Mouse (Mus musculus) layer of hippocampus, adult 9-10 months (tissue): ENCODE measurements around the gene Cabp2.
A peak's percentile ranks its signal among the peaks of the same experiment; 100 is the strongest.
"Not testable (repeated sequence)": the region's sequence is repeated elsewhere in the genome, so short reads cannot be mapped to it uniquely, and the experiment has no call there.

ENCODE experiments used
- DNase-seq: peaks from one replicate; pipeline ENCODE4 v3.0.0; 2022; ENCODE audit warnings: low spot score

Cabp2 gene

GRCm38 (mm10) chr19:4102049-4102448 is 20.7 kb downstream of the Cabp2 start:
- DNase-seq, result no peak

GRCm38 (mm10) chr19:4102626-4103025 is 21.2 kb downstream of the Cabp2 start:
- DNase-seq, result no peak

- DNase-seq, result no peak
These were observed 21.9 kb downstream of the Cabp2 start for GRCm38 (mm10) chr19:4103294-4103693.

DNA sequence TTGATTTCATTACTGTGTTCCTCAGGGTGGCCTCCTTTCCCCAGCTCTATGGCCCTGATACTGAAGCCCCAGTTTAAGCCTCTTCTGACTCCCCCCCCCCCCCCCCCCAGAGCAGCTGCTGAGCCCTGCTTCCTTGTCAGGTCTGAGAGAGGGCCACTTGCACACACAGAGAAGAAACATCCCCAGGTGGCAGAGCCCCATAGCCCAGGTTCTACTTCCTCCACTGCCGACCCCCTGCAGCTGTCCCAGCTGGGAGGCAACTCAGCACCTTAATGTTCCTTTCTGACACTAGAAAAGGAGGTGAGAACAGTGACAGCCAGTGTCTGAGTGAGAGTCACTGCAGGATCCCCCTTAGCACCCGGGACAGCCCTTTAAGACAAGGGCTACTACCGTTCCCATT is 22.4 kb downstream of the Cabp2 start:
- no peak for DNase-seq

DNA sequence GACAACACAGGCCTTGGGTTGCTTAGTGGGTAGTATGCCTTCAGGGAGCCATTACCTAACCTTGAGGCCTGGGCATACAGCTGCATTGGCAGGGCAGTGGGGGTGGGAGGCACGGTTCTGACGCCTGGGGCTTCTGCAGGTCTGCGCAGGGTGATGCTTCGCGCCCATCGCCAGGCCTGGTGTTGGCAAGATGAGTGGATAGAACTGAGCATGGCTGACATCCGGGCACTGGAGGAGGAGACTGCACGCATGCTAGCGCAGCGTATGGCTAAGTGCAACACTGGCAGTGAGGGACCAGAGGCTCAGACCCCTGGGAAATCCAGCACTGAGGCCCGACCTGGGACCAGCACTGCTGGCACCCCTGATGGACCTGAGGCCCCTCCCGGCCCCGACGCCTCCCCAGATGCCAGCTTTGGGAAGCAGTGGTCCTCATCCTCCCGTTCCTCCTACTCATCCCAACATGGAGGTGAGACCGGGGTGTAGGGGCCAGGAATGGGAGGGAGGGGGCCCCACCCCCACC is 23.4 kb downstream of the Cabp2 start:
- DNase-seq, result no peak

- DNase-seq, result no peak
These were observed 25.3 kb downstream of the Cabp2 start for GRCm38 (mm10) chr19:4106654-4107053.

DNA sequence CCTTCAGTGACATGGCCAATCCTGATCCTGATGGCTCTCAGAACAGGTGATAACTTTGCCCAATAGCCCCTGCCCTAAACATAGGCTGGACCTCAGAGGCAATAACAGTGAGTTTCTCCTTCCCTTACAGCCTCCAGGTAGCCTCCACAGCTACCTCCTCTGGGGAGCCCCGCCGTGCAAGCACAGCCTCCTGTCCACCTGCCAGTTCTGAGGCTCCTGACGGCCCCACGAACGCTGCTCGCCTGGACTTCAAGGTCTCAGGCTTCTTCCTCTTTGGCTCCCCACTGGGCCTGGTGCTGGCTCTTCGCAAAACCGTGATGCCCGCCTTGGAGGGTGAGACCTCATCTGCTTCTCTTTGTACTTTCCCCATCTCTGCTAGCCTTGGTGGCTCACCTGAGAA is 27.2 kb downstream of the Cabp2 start:
- no peak for DNase-seq

DNA sequence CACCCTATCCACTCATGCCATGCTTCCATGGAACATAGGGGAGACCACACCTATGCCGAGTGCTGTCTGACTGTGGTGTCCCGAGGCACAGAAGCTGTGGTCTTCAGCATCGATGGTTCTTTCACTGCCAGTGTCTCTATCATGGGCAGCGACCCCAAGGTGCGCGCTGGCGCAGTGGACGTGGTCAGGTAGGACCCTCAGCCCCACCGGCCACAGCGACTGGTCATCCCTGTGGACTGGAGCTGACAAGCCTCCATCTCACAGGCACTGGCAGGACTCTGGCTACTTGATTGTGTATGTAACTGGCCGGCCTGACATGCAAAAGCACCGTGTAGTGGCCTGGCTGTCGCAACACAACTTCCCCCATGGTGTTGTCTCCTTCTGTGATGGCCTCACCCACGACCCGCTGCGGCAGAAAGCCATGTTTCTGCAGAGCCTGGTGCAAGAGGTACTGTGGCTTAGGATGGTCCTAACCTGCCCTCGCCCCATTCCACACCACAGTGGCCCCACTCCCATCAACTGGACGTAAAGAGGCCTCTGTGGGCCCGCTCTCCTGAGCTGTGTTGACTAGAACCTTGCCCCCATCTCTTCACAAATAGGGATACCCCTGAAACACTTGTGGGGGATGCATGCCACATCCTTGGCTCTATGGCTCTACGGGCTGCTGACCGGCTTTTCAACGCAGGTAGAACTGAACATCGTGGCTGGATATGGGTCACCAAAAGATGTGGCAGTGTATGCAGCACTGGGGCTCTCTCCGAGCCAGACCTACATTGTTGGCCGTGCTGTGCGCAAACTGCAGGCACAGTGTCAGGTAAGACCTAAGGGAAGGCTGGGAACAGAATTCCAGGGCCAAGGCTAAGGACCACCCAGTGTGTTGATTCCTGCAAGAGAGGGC is 30.9 kb downstream of the Cabp2 start:
- no peak for DNase-seq

GRCm38 (mm10) chr19:4113186-4113805 is 31.9 kb downstream of the Cabp2 start:
- peak; percentile 73 for DNase-seq

- DNase-seq, result no peak
These were observed 32.4 kb downstream of the Cabp2 start for GRCm38 (mm10) chr19:4113806-4114230.

- no peak for DNase-seq
These were observed 33.2 kb downstream of the Cabp2 start for GRCm38 (mm10) chr19:4114551-4114950.

DNA sequence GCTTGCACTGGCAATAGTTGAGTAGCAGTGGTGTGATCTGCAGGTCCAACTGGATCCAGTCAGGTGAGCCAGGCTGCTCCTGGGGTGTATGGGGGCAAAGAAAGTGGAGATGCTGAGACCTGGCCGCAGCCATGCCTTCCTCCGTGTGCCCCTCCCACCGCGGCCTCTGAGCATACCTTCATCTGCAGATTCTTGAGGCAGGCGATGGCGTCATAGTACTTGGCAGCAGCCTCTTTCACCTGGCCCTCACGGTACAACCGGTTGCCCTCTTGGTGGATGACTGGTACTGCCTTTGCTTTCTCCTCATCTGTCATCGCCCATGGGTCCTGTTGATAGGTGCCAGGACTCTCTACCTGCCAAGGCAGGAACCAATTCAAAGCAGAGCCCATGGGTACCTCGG is 33.8 kb downstream of the Cabp2 start:
- no peak for DNase-seq

DNA sequence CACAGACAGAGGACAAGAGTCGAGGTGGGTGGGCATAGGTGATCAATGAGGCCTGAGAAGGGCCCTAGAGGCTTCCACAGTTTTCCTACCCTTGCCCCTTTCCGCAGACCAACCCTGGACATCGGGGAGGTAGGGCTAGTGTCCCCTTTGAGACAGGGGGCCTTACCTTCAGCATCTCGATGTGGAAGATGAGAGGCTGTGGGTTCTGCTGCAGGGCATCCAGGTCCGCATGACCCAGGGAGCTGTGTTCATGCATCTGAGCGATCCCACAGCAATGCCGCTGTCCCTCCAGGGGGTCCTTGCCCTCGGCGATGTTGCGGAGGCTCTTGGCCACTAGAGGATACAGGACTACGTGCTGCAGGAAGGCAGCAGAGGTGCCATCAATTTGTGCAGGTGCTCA is 34.4 kb downstream of the Cabp2 start:
- no peak for DNase-seq

DNA sequence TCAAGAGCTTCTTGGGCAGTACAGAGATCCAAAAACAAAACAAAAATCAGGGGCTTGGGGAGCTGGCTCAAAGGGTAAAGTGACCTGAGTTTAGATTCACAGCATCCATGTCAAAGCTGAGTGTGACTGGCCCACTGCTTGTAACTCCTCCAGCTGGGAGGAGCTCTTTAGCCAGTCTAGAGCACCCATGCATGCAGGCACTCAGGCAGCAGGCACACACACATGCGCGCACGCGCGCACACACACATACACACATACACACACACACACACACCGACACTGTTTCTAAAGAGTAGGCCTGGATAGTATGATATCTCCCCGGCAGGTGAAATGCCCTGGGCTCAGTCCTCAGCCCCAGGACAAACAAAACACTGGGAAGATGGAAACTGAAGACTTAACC is 35.6 kb downstream of the Cabp2 start:
- no peak for DNase-seq

- DNase-seq, result no peak
These were observed 37.0 kb downstream of the Cabp2 start for GRCm38 (mm10) chr19:4118350-4118749.

GRCm38 (mm10) chr19:4119716-4120487 is 38.5 kb downstream of the Cabp2 start:
- DNase-seq, result no peak

GRCm38 (mm10) chr19:4120496-4120895 is 39.1 kb downstream of the Cabp2 start:
- DNase-seq, result no peak

DNA sequence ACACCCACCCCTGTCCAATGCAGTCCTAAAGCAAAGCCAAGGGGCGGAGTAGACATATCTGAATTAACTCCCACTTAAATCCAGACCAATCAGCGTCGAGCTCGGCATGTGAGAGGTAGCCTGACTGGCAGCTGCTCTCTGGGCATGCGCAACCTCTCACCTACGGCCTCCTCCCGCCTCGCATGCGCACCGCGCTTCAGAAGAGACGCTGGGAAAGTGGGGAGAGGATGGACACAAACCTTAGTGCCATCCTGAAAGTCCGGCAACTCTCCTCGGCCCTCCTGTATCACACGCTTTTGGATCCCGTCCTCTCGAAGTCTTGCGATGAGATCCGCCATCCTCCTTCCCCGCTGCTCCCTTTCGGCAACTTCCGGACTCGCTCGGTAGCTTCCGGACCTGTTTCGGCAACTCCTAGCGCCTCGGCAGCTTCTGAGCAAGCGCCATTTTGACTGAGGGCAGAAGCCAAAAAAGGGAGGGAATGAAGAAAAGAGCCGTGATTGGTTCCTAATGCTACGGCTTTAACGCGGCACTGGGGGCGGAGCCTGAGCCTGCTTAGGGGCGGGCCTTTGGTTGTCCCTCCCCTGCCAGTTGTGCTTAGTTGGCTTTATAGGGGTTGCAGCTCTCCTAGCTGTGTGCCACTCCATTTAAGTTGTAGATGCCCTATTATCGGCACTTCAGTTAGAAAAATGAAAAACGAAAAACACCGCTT is 39.9 kb downstream of the Cabp2 start:
- peak; percentile 97 for DNase-seq

DNA sequence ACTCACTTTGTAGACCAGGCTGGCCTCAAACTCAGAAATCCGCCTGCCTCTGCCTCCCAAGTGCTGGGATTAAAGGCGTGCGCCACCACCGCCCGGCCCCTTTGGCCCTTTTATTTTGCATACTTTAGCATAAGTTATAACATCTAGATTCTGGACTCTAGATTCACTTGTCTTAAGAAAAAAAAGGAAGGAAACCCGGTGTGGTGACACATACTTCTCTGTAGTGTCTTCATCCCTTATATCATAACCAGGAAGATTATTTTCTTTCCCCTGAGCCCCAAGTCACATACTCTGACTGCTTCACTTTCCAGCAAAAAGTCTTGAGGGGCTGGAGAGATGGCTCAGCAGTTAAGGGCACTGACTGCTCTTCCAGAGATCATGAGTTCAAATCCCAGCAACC is 40.5 kb downstream of the Cabp2 start:
- not testable (repeated sequence) for DNase-seq

DNA sequence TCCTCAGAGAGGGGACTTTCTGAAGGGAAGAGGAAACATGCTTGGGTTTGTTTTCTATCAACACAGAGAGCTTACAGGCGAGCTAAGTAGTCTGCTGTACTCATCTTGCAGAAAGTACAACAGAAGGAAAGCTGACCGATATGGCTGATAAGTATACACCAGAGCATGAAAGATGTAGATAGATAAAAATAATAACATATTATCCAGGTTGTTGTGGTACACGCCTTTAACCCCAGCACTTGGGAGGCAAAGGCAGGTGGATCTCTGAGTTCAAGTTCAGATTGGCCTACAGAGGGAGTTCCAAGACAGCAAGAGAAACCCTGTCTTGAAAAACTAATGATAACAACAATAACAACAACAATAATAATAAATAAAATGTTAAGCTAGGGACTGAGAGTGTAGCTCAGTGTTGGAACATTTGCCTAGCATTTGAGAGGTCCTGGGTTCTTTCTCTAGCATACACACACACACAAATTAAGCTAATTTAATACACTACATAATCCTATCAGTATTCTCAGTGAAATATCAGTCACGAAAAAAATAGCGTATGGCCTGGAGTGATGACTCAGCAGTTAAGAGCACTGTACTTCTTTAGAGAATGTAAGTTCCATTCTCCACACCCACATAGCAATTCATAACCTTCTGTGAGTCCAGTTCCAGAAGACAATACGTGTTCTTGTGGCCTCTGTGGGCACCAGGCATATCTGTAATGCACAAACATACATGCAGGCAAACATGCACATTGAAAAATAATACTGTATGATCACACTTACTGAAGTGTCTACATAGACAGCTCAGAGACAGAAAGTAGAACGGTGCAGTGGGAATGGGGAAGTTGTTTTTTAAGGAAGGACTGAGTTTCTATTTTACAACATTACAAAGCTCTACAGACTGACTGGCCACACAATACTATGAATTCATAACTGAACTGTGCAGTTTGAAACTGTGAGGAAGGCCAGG is 41.3 kb downstream of the Cabp2 start:
- no peak for DNase-seq

GRCm38 (mm10) chr19:4124432-4124831 is 43.1 kb downstream of the Cabp2 start:
- no peak for DNase-seq
